Mouse (Mus musculus) c-Kit-positive CD71-positive TER-119-negative erythroid progenitor cells, embryonic 14.5 days (primary cell): ENCODE measurements around the gene Zfyve21.
A peak's percentile ranks its signal among the peaks of the same experiment; 100 is the strongest.

ENCODE experiments used
- DNase-seq: peaks from one replicate; pipeline ENCODE4 v3.0.0-alpha.2; 2013; ENCODE audit warnings: low read depth

Gene Zfyve21

DNA sequence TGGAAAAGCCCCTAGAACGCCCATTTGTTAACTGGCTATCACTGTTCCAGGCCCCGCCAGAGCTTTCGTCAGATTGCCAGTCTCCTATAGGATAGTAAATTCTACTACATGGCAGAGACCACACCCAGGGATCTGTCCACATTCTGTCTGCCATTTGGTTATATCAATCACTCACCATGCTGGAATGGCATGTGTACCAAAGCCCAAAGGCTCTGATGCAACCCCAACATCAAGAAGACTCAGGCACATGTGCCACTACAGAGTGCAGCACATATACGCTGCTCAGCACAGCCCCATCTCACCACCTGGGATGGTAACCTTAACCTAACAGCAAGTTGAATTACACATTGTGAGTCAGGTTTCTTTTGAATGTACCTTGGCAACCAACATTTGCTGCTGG is 32.0 kb downstream of the Zfyve21 start:
- DNase-seq = no peak

DNA sequence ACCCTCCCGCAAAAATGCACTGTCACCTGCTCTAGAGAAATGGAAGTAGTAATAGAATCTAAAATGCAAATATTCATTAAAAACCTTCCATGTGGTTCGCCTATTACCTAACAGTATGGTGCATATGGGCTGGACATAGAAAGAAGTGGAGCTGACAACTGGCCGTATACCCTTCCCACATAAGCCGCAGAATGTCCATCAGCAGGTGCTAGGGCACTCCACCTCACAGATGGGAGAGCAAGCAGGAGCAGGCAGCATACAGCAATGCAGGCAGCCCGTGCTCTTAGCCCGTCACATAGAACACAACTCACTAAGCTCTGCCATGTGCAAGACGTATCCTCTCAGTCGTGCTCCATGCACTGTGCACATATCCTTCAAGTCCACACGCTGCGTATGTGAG is 32.8 kb downstream of the Zfyve21 start:
- no peak for DNase-seq

DNA sequence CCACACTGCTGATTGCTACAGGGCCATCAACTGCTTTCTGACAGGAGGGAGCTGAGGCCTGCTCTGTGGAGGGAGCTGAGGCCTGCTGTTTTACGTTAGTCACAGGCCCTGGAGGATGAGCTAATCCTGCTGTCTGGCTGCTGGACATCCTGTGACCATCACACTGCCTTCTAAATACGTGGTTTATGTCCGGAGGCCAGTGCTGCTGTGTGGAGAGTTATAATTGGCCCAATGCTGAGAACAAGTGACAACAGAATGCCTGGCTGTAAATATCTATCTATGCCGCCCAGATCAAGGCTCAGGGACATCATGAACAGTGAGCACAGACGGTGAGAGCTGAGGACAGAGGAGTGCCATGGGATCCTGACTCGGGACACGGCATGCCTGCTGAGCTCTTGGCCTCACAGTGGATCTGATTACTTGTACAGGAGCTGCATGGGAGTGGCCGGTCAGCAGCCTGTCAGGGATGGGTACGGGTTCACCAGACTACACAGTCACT is 34.4 kb downstream of the Zfyve21 start:
- no peak for DNase-seq

DNA sequence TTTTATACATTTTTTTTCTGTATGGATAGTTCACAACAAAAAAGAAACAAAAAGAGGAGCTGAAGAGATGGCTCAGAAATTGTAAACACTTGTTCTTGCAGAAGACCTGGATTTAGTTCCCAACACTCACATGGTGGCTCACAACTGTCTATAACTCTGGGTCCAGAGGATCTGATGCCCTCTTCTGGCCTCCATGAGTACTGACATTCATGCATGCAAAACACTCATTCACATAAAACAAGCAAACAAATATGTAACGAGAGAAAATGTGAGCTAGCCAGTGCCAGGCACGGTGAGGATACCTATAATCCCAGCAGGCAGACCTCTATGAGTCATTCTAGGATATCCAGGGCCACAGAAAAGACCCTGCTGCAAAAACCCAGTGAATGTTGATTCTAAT is 37.3 kb downstream of the Zfyve21 start:
- no peak for DNase-seq

DNA sequence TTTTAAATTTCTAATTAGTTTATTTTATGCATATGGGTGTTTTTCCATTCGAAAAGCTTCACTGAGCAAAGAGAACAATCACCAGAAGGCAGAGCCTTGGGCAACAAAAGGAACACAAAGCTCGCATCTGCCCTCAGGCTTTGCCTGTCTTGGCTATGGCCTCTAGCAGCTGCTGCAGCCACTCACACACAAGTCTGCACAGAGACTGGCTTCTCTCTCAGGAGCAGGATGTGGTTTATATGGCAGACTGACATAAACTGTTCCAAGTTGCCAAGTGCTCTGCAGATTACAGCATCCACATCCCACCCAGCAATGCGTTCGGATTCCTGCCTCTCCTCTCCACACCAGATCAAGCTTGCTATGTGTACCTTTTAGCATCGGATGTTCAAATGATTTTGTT is 37.8 kb downstream of the Zfyve21 start:
- no peak for DNase-seq

DNA sequence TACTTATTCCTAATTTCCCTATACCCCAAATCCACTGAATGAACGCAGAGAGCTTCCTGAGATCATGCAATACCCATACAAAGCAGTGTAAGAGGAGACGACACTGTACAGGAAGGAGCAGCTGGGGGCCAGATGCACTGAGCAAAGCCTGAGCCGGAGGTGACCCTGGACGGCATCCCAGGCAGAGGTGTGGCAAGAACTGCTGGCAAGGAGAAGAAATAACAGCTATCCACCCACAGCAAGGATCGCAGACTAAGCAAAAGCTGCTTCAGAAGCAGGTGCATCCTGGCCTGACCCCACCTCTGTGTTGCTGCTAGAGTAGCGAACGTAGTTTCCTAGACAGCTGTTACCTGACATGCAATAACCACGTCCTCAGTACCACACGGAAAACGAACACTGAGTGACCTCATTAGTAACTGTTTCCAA is 39.1 kb downstream of the Zfyve21 start:
- DNase-seq = no peak

DNA sequence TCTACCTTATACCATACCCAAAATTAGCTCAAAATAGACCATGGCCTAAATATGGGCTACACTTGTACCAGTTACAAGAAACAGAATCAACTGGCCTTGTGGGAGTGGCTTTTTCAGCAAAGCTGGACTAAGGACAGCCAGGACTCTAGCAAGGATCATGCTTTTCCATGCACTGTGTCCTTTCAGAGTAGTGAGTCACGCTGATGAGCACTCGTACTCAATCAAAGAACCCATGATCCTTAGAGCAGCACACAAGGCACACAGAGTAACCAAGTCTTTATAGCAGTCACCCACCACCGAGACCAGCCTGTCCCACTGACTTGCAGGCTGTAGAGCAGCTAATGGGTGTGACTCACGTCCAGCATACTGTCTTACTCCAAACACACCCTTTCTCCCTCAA is 39.6 kb downstream of the Zfyve21 start:
- DNase-seq = no peak

DNA sequence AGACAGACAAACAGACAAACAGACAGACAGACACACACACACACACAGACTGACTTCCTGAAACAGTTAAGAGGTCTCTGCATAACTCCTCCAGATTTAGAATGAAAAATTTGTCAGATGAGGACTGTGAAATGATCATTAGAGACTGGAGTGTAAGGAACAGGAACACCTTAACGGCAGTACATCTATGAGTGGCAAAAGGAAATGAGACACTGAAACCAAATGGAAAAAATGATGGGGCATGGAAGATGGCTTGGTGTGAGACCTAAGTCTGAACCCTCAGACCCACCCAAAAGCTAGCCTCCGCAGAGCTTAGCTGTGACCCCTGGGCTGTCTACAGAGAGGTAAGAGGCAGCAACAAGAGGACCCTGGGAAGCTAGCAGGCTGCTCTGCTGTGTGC is 41.5 kb downstream of the Zfyve21 start:
- no peak for DNase-seq

DNA sequence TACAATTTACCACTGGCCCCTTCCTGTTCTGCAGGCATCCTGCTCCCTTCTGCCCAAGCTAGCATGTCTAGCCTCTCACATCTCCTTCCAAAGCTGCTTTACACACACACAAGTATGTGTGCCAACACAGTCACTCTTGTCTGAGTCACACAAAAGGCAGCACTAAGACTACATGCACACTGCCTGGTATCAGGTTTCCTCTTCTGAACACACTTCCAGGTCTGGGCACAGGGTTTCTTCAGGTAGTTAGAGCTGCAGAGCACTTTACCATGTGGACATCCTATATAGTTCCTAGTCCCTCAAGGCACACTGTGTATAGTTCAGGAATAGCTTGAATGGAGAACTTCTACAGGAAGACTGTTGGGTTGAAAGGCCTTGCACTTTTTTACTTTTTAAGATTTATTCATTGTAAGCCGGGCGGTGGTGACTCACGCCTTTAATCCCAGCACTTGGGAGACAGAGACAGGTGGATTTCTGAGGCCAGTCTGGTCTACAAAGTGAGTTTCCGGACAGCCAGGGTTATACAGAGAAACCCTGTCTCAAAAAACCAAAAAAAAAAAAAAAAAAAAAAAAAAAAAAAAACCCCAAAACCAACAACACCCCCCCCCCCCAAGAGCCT is 50.3 kb downstream of the Zfyve21 start:
- DNase-seq = no peak

DNA sequence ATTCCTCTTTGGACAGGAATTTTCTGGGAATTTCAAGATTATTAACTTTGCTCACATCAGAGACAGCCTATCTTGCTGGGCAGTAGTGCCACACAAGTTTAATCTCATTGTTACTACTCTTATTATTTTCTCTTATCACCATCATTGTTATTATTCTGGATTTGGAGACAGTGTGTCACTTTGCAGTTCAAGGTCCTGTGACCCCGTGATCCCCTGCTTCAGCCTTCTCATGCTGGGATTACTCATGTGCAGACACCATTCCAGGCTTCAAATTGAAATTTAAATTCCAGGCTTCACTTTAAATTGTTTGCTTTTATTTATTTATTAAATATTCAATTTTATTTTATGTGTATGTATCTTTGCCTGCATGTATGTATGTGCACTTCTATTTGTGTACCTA is 55.8 kb downstream of the Zfyve21 start:
- DNase-seq = no peak

DNA sequence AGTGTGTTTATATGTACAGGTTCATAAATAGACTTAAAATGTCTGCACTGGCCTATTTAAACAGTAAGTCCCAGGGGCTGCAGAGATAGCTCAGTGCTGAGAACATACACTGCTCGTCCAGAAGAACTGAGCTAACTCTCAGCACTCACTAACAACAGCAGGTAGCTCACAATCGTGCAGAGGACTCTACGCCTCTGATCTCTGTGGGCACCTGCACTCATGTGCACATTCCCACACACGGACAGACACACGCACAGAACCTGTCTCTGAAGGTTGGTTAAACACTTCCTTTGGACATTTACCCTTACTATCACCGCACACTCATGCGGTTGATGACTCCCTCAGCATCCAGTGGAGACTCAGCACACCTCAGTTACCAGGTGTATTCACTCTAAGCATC is 56.8 kb downstream of the Zfyve21 start:
- DNase-seq = no peak

DNA sequence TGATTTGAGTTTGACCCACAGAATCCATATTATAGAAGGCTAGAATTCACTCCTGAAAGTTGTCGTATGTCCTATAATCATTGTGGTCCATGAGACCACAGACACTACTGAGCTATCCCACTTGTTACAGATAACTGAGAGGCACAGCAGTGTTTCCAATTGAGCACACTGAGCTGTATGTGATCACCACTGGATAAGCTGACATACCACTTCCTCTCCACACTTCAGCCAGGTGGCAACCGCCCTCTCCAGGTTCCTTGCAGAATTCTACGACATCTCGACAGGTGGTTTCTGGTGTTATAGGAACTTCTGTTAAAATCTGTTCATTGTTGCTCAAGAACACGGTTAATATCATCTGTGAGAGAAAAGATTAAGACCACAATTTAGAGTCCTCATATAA is 58.1 kb downstream of the Zfyve21 start:
- DNase-seq = no peak

DNA sequence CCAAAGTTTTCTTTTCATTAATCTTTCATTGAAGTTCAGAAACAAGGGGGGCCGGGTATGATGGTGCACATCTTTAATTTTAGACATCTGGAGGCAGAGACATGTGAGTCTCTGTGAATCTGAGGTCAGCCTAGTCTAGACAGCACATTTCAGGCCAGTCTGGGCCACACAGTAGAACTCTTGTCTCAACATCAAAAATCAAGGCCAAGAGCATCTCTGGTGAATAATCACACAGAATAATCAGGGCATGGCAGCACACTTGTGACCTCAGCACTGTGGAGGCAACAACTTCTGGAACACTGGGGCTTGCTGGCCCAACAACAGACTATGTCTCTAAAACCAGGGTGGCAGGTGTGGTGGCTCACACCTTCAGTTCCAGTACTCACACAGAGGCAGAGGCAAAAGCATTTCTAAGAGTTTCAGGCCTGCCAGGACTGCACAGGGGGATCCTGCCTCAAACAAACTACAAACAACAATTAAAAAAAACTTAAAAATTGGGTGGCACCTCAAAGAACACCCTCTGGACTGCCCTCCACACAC is 60.7 kb downstream of the Zfyve21 start:
- DNase-seq = no peak

DNA sequence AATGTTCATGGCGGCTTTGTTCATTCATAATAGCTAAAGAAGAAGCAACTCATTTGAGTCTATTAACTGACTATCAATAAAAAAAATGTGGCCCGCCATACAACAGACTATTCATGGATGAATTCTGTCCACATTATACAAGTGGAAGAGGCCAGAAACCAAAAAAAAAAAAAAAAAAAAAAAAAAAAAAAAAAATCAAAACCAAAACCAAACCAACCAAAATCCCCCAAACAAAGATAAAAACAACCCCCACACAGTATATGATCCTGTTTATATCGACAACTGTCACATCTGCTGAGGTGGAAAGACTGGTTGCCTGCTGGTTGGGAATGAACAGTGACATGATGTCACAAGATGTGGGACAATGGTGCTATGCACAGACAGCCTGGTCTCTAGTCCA is 61.5 kb downstream of the Zfyve21 start:
- DNase-seq = no peak

DNA sequence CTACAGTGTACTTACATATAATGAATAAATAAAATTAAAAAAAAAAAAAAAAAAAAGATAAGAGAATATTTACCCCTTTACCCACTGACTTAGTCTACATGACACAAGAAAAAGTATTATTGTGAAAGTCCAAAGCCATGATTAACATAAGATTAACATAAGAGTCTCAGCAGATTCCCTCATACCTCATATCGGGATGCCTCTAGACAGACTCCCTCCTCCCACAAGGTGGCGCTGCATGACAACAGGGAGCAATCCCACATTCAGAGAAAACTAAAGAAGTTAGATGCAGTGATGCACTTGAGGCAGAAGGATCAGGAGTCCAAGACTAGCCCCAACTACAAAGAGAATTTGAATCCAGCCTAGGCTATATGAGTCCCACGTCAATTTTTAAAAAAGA is 64.2 kb downstream of the Zfyve21 start:
- DNase-seq = peak; percentile 79
